Mouse (Mus musculus): ENCODE data around the gene Cbx7. TPM values are rescaled to one million over a fixed set of nuclear protein-coding genes. Genes with fewer than 3 reads are reported as not detected.
A peak's percentile ranks its signal among the peaks of the same experiment; 100 is the strongest.

Cbx7 gene
- polyA plus RNA-seq, 1 experiment from 2014 or later: 2.4 TPM

DNA sequence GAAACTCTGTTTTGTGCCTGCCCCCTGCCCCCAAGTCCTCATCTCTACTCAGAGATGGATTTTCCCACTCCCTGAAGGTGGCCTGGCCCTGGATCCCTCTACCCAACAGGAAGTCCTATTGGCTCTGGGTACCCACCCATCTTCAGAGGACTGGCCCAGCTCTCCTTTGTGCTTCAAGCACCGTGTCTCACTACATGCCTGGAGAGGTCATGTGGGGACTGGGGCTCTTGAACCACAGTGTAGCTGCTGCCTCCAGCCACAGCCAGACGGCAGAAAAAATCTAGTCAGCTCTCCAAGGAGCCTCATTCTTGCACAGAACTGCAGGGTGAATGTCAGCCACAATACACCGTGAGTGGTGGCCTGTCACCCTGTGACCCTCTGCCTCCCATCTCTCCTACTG is 27.1 kb upstream of the Cbx7 start:
- no peak overlapping the region for H3K4me3 ChIP-seq
- H3K4me1 ChIP-seq: no peaks in the 10 kb centered on the region
- no peak overlapping the region for H3K27ac ChIP-seq
- no peak overlapping the region for H3K9ac ChIP-seq
- 57% methylated on average over 3 of the region's 3 CpGs for WGBS
- H3K4me2 ChIP-seq: no peak overlapping the region
- no peak for ATAC-seq (ENCODE audit: insufficient number of reproducible peaks, low FRiP score, low TSS enrichment, low read depth)
- no peaks in the 10 kb centered on the region for H3K9me3 ChIP-seq
- H3K36me3 ChIP-seq: no peaks in the 10 kb centered on the region
- no peaks in the 10 kb centered on the region for H3K27me3 ChIP-seq

DNA sequence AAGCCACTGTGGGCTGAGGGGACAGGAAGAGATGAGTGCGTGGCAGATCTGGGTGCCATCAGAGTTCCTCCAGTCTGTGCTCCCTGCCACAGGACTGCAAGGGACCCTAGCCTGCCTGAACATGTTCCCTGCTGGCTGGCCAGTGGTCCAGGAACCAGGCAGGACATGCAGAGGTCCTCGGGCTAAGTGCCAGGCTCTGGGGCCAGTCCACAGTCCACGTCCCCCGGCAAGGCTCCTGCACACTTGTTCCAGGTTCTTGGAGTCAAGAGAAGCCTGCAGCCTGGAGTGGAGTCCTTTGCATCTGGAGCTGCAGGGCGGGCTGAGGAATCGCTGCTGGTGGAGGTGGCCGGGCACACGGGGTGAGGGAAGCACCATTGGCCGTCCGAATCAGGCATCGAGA is 25.9 kb upstream of the Cbx7 start:
- no peaks in the 10 kb centered on the region for H3K9me3 ChIP-seq
- H3K4me1 ChIP-seq: no peaks in the 10 kb centered on the region
- no peaks in the 10 kb centered on the region for H3K27me3 ChIP-seq
- no peaks in the 10 kb centered on the region for H3K36me3 ChIP-seq
- H3K4me3 ChIP-seq: no peak overlapping the region
- H3K9ac ChIP-seq: no peak overlapping the region
- 85% methylated on average over 11 of the region's 11 CpGs for WGBS
- ATAC-seq (ENCODE audit: insufficient number of reproducible peaks, low FRiP score, low TSS enrichment, low read depth): no peak
- H3K27ac ChIP-seq: no peak overlapping the region
- no peak overlapping the region for H3K4me2 ChIP-seq

DNA sequence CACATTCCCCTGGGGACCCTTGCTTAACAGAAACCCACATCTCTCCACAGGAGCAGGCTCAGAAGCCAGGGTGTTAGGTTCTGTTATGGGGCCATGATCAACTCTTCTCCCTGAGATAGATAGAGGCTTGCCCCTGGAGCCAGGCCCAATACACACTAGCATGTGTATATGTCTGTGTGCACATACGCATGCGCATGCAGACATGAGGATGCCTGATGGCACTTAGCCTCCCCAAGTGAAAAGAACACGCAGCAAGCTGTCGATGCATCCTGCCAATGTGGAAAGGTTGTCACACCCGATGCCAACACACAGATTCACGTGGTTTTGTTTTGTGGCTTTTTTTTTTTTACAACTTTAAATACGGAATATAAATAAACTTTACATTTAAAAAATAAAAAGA is 24.6 kb upstream of the Cbx7 start:
- Histone ChIP-seq H3K9me3 (no peaks in the 10 kb centered on the region), H3K4me2 (no peak overlapping the region), H3K36me3 (no peaks in the 10 kb centered on the region), H3K27me3 (no peaks in the 10 kb centered on the region), H3K27ac (no peak overlapping the region), H3K4me1 (no peaks in the 10 kb centered on the region), H3K9ac (no peak overlapping the region), H3K4me3 (no peak overlapping the region)
- 91% methylated on average over 7 of the region's 7 CpGs for WGBS
- ATAC-seq (ENCODE audit: insufficient number of reproducible peaks, low FRiP score, low TSS enrichment, low read depth): no peak

DNA sequence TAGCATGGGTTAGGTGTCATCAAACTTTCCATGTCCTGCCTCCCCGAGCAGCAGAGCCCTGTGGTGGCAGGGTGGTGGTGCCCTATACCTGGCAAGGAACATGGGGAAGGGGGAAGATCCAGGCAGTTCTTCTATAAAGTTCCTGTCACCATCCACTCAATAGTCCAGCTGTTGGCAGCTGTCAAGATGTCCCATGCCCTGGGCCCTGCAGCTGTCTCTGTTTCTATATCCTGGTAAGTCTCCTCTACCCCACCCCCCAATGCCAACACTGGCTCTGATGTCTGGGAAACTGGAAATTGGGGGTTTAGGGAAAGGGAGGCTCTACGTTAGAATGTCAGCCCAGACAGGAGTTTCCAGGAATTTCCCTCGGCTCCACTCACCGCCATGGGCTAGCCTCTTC is 23.6 kb upstream of the Cbx7 start:
- H3K9ac ChIP-seq: no peak overlapping the region
- no peak overlapping the region for H3K4me2 ChIP-seq
- no peaks in the 10 kb centered on the region for H3K9me3 ChIP-seq
- no peak for ATAC-seq (ENCODE audit: insufficient number of reproducible peaks, low FRiP score, low TSS enrichment, low read depth)
- H3K4me3 ChIP-seq: no peak overlapping the region
- no peaks in the 10 kb centered on the region for H3K4me1 ChIP-seq
- no peaks in the 10 kb centered on the region for H3K27me3 ChIP-seq
- WGBS: 70% methylated on average over 4 of the region's 4 CpGs
- H3K36me3 ChIP-seq: no peaks in the 10 kb centered on the region
- no peak overlapping the region for H3K27ac ChIP-seq

DNA sequence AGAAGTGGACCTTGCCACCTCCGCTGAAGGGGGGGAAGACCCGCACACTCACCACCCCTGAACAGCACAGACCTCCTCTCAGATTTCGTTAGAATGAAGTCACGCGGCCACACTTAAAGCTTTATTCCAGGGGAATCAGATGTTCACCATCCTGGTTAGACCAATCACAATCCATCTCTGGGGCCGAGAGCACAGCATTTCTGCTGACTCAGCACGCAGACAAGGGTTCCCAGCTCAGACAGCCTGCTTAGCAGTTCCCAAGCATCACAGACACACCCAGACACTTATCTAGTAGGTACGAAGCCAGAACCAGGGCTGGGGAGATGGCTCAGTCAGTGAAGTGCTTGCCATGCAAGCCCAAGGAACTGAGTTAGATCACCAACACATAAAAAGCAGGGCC is 15.3 kb upstream of the Cbx7 start:
- Histone ChIP-seq H3K9me3 (no peaks in the 10 kb centered on the region), H3K36me3 (no peaks in the 10 kb centered on the region), H3K9ac (no peak overlapping the region), H3K4me2 (no peak overlapping the region), H3K4me3 (no peak overlapping the region), H3K4me1 (peaks cover 11% of the 10 kb centered on the region), H3K27me3 (no peaks in the 10 kb centered on the region), H3K27ac (no peak overlapping the region)
- 65% methylated on average over 8 of the region's 8 CpGs for WGBS
- no peak for ATAC-seq (ENCODE audit: insufficient number of reproducible peaks, low FRiP score, low TSS enrichment, low read depth)

DNA sequence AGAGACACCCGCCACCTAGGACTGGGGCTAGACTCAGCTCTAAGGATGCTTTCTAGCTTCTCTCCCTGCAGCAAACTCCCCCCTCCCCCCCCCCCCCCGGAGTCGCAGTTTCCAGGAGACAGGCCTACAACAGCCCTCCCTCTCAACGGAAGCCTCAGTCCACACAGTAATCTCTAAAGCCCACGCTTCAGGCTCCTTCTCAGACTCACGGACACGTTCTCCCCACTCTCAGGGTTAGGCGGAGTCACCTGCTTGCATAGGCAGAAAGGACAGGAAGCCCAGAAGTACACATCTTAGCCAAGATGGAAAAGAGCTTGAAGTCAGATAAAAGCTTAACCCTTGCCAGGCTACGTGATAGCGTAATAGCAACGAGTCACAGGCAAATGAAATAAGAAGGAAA is 14.6 kb upstream of the Cbx7 start:
- H3K4me1 ChIP-seq: peaks cover 18% of the 10 kb centered on the region
- ATAC-seq (ENCODE audit: insufficient number of reproducible peaks, low FRiP score, low TSS enrichment, low read depth): no peak

DNA sequence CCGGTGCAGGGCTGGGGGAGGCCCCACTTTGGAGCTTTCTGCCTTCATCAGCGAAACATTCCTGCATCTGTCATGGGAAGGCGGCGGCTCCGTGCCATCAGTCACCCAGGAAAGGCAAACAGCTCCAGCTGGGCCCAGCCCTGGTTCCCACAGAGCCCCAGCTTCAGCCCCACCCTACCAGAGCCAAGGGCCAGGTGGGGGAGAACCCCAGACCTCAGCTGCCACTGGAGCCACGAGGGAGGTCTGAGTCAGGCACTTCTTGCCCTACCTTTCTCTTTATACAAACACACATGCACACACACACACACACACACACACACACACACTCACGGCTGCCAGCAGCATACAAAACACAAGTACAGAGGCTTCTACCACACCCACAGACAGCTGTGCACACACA is 13.2 kb upstream of the Cbx7 start:
- no peak overlapping the region for H3K4me2 ChIP-seq
- H3K9me3 ChIP-seq: no peaks in the 10 kb centered on the region
- H3K27me3 ChIP-seq: no peaks in the 10 kb centered on the region
- H3K27ac ChIP-seq: no peak overlapping the region
- H3K4me3 ChIP-seq: no peak overlapping the region
- WGBS: 56% methylated on average over 7 of the region's 7 CpGs
- no peak for ATAC-seq (ENCODE audit: insufficient number of reproducible peaks, low FRiP score, low TSS enrichment, low read depth)
- no peaks in the 10 kb centered on the region for H3K36me3 ChIP-seq
- H3K9ac ChIP-seq: no peak overlapping the region
- H3K4me1 ChIP-seq: peaks cover 22% of the 10 kb centered on the region

More for the DNA sequence above, 14.6 kb upstream of the Cbx7 start:
- no peak overlapping the region for H3K27ac ChIP-seq
- no peak overlapping the region for H3K9ac ChIP-seq
- no peaks in the 10 kb centered on the region for H3K9me3 ChIP-seq
- H3K4me2 ChIP-seq: no peak overlapping the region
- H3K27me3 ChIP-seq: no peaks in the 10 kb centered on the region
- 56% methylated on average over 11 of the region's 11 CpGs for WGBS
- H3K36me3 ChIP-seq: no peaks in the 10 kb centered on the region
- H3K4me3 ChIP-seq: no peak overlapping the region

DNA sequence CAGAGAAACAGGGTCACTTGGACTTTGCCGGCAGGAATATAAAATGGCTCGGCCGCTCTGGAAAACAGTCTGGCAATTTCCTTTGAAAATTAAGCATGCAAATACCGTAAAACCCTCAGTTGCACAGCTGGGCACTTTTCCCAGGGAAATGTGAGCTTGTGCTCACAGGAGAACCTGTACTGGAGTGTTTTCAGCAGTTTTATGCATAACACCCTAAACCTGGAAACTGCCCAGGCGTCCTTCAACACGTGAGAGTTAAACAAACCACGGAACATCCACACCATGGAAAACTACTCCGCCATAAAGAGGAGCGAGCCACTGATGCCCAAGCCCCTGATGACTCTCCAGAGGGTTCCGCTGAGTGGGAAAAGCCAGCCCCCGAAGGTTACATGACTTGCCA is 9.8 kb upstream of the Cbx7 start:
- Histone ChIP-seq H3K9me3 (no peaks in the 10 kb centered on the region), H3K27me3 (no peaks in the 10 kb centered on the region), H3K27ac (no peak overlapping the region), H3K36me3 (no peaks in the 10 kb centered on the region), H3K4me2 (no peak overlapping the region), H3K4me1 (peaks cover 22% of the 10 kb centered on the region), H3K4me3 (no peak overlapping the region), H3K9ac (no peak overlapping the region)
- 27% methylated on average over 11 of the region's 11 CpGs for WGBS
- 0 out of 2 replicates have a peak, but pooled peaks have one; percentile 30 for ATAC-seq (ENCODE audit: insufficient number of reproducible peaks, low FRiP score, low TSS enrichment, low read depth)

DNA sequence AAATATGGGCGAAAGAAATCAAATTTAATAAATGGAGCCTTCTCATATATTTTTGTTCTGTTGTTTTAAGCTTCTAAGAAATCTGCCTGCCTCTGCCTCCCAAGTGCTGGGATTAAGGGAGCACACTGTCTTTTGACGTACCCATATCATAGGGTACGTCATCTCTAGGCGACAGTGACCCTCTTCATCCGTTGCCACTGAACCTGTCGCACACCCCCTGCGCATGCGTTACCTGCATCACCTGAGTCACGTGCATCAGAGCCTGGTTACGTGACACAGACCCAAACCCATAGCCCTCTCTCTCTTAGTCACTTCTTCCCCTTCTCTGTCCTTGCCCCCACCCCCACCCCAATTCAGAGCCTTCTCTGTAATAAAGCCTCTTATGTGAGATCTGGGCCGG is 1.3 kb upstream of the Cbx7 start:
- WGBS: 95% methylated on average over 11 of the region's 11 CpGs
- no peak overlapping the region for H3K27ac ChIP-seq
- no peak overlapping the region for H3K9ac ChIP-seq
- H3K27me3 ChIP-seq: no peaks in the 10 kb centered on the region
- no peaks in the 10 kb centered on the region for H3K9me3 ChIP-seq
- no peak for ATAC-seq (ENCODE audit: insufficient number of reproducible peaks, low FRiP score, low TSS enrichment, low read depth)
- H3K36me3 ChIP-seq: no peaks in the 10 kb centered on the region
- H3K4me1 ChIP-seq: no peaks in the 10 kb centered on the region
- H3K4me3 ChIP-seq: no peak overlapping the region
- no peak overlapping the region for H3K4me2 ChIP-seq

DNA sequence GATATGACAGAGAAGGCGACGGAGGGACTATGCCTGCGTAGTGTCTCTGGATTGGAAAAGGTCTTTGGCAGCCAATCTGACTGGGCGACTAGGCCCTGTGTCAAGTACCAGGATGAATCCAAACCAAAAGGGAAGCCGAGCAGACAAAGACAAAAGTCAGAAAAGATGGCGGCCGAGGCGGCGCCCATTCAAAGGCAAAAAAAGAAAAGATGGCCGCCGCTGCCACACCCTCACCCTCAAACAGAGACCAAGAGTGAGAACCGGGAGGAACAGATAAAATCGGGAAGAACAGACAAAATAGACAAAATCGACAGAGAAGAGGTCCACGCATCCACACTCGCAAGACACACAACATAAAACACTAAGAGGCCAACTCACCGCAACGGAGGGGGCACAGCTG is 428 bp downstream of the Cbx7 start:
- Histone ChIP-seq H3K9ac (no peak overlapping the region), H3K27me3 (no peaks in the 10 kb centered on the region), H3K27ac (no peak overlapping the region), H3K36me3 (no peaks in the 10 kb centered on the region), H3K4me1 (no peaks in the 10 kb centered on the region), H3K4me2 (no peak overlapping the region), H3K9me3 (no peaks in the 10 kb centered on the region), H3K4me3 (no peak overlapping the region)
- WGBS: 95% methylated on average over 18 of the region's 18 CpGs
- no peak for ATAC-seq (ENCODE audit: insufficient number of reproducible peaks, low FRiP score, low TSS enrichment, low read depth)

DNA sequence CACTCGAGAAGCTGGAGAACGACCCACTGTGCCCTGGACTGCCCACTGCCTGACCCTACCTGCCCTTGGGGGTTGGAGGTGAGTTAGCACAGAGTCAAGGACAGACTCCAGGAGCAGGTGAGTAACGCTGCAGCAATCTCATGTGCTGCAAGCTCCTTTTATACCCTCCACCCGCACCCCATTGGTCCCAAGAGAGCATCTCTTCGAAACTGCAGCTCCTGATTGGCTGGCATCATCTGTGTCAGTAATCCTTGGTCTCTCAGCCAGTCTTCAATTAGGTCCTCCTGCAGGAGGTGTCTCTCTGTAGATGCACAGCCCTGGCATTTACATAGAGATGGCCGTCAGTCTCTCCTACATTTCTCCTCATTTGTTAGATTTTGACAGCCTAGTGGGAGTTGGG is 3.6 kb downstream of the Cbx7 start:
- no peaks in the 10 kb centered on the region for H3K27me3 ChIP-seq
- peaks cover 4% of the 10 kb centered on the region; the same call in 1 of the 2 replicates for H3K4me1 ChIP-seq
- H3K4me3 ChIP-seq: no peak overlapping the region
- H3K27ac ChIP-seq: no peak overlapping the region
- WGBS: 75% methylated on average over 6 of the region's 6 CpGs
- no peaks in the 10 kb centered on the region for H3K9me3 ChIP-seq
- H3K9ac ChIP-seq: no peak overlapping the region
- H3K4me2 ChIP-seq: no peak overlapping the region
- ATAC-seq (ENCODE audit: insufficient number of reproducible peaks, low FRiP score, low TSS enrichment, low read depth): no peak
- H3K36me3 ChIP-seq: no peaks in the 10 kb centered on the region

DNA sequence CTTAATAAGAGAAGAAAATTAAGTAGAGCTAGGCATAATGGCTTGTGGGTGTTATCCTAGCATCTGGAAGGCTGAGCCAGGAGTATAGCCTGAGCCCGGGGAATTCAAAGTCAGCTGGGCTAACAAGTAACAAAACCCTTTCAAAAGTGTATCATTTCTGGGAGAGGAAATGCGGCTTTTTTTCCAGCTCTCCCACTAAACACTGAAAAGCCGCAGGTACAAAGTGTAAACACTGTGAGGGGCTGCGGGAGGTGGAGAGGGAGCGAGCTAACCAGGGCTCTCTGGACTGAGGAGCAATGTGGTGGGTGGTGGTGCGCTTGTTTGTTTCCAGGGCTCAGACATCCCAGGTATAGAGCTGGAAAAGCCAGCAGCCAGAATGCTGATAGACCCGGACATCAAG is 6.5 kb downstream of the Cbx7 start:
- H3K9me3 ChIP-seq: no peaks in the 10 kb centered on the region
- no peak overlapping the region for H3K27ac ChIP-seq
- H3K27me3 ChIP-seq: no peaks in the 10 kb centered on the region
- H3K4me2 ChIP-seq: no peak overlapping the region
- WGBS: 86% methylated on average over 7 of the region's 7 CpGs
- no peaks in the 10 kb centered on the region for H3K36me3 ChIP-seq
- no peak overlapping the region for H3K9ac ChIP-seq
- H3K4me3 ChIP-seq: no peak overlapping the region
- no peak for ATAC-seq (ENCODE audit: insufficient number of reproducible peaks, low FRiP score, low TSS enrichment, low read depth)
- H3K4me1 ChIP-seq: peaks cover 4% of the 10 kb centered on the region; the same call in 1 of the 2 replicates

DNA sequence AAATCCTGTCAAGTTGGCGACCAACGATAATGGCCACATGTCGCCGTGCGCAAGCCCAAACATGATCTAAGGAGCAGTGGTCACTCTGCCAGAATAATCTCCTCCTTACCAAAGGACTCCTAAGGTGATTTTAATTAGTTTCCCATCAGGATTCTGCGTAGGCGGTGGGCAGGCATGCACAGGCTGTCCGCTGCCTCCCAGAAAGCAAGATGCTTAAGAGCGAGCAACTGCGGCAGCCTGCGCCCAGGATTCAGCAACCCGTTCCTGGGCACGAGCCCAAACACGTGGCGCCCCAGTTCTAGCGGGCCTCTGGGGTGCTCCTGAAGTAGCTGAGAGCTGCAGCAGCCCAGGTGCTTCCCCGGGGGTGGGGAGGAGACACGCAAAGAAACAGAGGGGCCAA is 8.3 kb downstream of the Cbx7 start:
- 68% methylated on average over 18 of the region's 18 CpGs for WGBS
- ATAC-seq (ENCODE audit: insufficient number of reproducible peaks, low FRiP score, low TSS enrichment, low read depth): no peak
- Histone ChIP-seq H3K4me2 (no peak overlapping the region), H3K4me1 (peaks cover 4% of the 10 kb centered on the region; the same call in 1 of the 2 replicates), H3K9me3 (no peaks in the 10 kb centered on the region), H3K27ac (no peak overlapping the region), H3K36me3 (no peaks in the 10 kb centered on the region), H3K9ac (no peak overlapping the region), H3K4me3 (no peak overlapping the region), H3K27me3 (no peaks in the 10 kb centered on the region)
